Mouse (Mus musculus): ENCODE data around the gene Lpin3. TPM values are rescaled to one million over a fixed set of nuclear protein-coding genes. Genes with fewer than 3 reads are reported as not detected.

Gene Lpin3
- polyA plus RNA-seq, 1 experiment from 2014 or later = 2.1 TPM

GRCm38 (mm10) chr2:160869446-160869845, 11.0 kb upstream of the Lpin3 start:
- H3K9me3 ChIP-seq = no peaks in the 10 kb centered on the region
- no peak overlapping the region for H3K9ac ChIP-seq
- no peak overlapping the region for H3K4me3 ChIP-seq
- H3K36me3 ChIP-seq = no peaks in the 10 kb centered on the region
- no peak overlapping the region for H3K4me2 ChIP-seq
- H3K4me1 ChIP-seq = peaks cover 4% of the 10 kb centered on the region; the same call in 1 of the 2 replicates
- H3K27me3 ChIP-seq = no peaks in the 10 kb centered on the region
- 62% methylated on average over 3 of the region's 3 CpGs for WGBS
- no peak overlapping the region for H3K27ac ChIP-seq
- no peak for ATAC-seq (ENCODE audit: insufficient number of reproducible peaks, insufficient read depth, low FRiP score, low TSS enrichment, low read depth)

GRCm38 (mm10) chr2:160871310-160871709, 9.2 kb upstream of the Lpin3 start:
- H3K9me3 ChIP-seq = 0 out of 2 replicates have a peak, but pooled peaks cover 4% of the 10 kb centered on the region
- peak overlapping the region; percentile 7; the same call in 1 of the 2 replicates for H3K4me2 ChIP-seq
- no peaks in the 10 kb centered on the region for H3K36me3 ChIP-seq
- H3K4me3 ChIP-seq = no peak overlapping the region
- H3K27me3 ChIP-seq = no peaks in the 10 kb centered on the region
- 70% methylated on average over 3 of the region's 3 CpGs for WGBS
- H3K9ac ChIP-seq = no peak overlapping the region
- no peak overlapping the region for H3K27ac ChIP-seq
- no peak for ATAC-seq (ENCODE audit: insufficient number of reproducible peaks, insufficient read depth, low FRiP score, low TSS enrichment, low read depth)
- peaks cover 4% of the 10 kb centered on the region; the same call in 1 of the 2 replicates for H3K4me1 ChIP-seq

- peak overlapping the region; percentile 97 for H3K9ac ChIP-seq
- H3K27me3 ChIP-seq = no peaks in the 10 kb centered on the region
- H3K36me3 ChIP-seq = no peaks in the 10 kb centered on the region
- H3K27ac ChIP-seq = peak overlapping the region; percentile 97
- peak overlapping the region; percentile 83 for H3K4me3 ChIP-seq
- peak; percentile 77 for ATAC-seq (ENCODE audit: insufficient number of reproducible peaks, insufficient read depth, low FRiP score, low TSS enrichment, low read depth)
- H3K4me1 ChIP-seq = peaks cover 4% of the 10 kb centered on the region; the same call in 1 of the 2 replicates
- WGBS = under 1% methylated on average over 33 of the region's 47 CpGs
- 0 out of 2 replicates have a peak, but pooled peaks cover 4% of the 10 kb centered on the region for H3K9me3 ChIP-seq
- peak overlapping the region; percentile 79 for H3K4me2 ChIP-seq
Measured at GRCm38 (mm10) chr2:160872395-160872794, 8.1 kb upstream of the Lpin3 start.

GRCm38 (mm10) chr2:160872890-160873382, 7.5 kb upstream of the Lpin3 start, which contains the start of gene Zhx3:
TSS of gene Zhx3 (minus strand) at chr2:160872998.
- H3K4me3 ChIP-seq = peak within 1 kb of the TSS; percentile 83
- H3K9ac ChIP-seq = peak within 1 kb of the TSS; percentile 97
- H3K4me2 ChIP-seq = peak within 1 kb of the TSS; percentile 79
- no peaks in the 10 kb centered on the region for H3K36me3 ChIP-seq
- peaks cover 4% of the 10 kb centered on the region; the same call in 1 of the 2 replicates for H3K4me1 ChIP-seq
- H3K9me3 ChIP-seq = 0 out of 2 replicates have a peak, but pooled peaks cover 4% of the 10 kb centered on the region
- H3K27ac ChIP-seq = peak within 1 kb of the TSS; percentile 97
- peak; percentile 94 for ATAC-seq (ENCODE audit: insufficient number of reproducible peaks, insufficient read depth, low FRiP score, low TSS enrichment, low read depth)
- no peaks in the 10 kb centered on the region for H3K27me3 ChIP-seq
- WGBS = under 1% methylated on average over 43 of the region's 48 CpGs

GRCm38 (mm10) chr2:160874231-160874877, 6.1 kb upstream of the Lpin3 start:
- ATAC-seq (ENCODE audit: insufficient number of reproducible peaks, insufficient read depth, low FRiP score, low TSS enrichment, low read depth) = no peak
- no peak overlapping the region for H3K4me3 ChIP-seq
- no peak overlapping the region for H3K9ac ChIP-seq

GRCm38 (mm10) chr2:160876115-160876514, 4.4 kb upstream of the Lpin3 start:
- 0 out of 2 replicates have a peak, but pooled peaks cover 4% of the 10 kb centered on the region for H3K9me3 ChIP-seq
- H3K9ac ChIP-seq = no peak overlapping the region
- H3K4me1 ChIP-seq = peaks cover 4% of the 10 kb centered on the region; the same call in 1 of the 2 replicates
- no peaks in the 10 kb centered on the region for H3K27me3 ChIP-seq
- no peak overlapping the region for H3K4me2 ChIP-seq
- no peak for ATAC-seq (ENCODE audit: insufficient number of reproducible peaks, insufficient read depth, low FRiP score, low TSS enrichment, low read depth)
- H3K36me3 ChIP-seq = no peaks in the 10 kb centered on the region
- no peak overlapping the region for H3K27ac ChIP-seq
- WGBS = 83% methylated on average over 4 of the region's 4 CpGs
- H3K4me3 ChIP-seq = no peak overlapping the region

More at GRCm38 (mm10) chr2:160874231-160874877, 6.1 kb upstream of the Lpin3 start:
- Histone ChIP-seq H3K9me3 (0 out of 2 replicates have a peak, but pooled peaks cover 4% of the 10 kb centered on the region), H3K36me3 (no peaks in the 10 kb centered on the region), H3K27ac (no peak overlapping the region), H3K4me1 (peaks cover 4% of the 10 kb centered on the region; the same call in 1 of the 2 replicates), H3K4me2 (no peak overlapping the region), H3K27me3 (no peaks in the 10 kb centered on the region)
- WGBS = 75% methylated on average over 5 of the region's 5 CpGs

GRCm38 (mm10) chr2:160881462-160882101, 1.1 kb downstream of the Lpin3 start:
- Histone ChIP-seq H3K36me3 (no peaks in the 10 kb centered on the region), H3K9ac (no peak overlapping the region), H3K4me1 (no peaks in the 10 kb centered on the region), H3K9me3 (no peaks in the 10 kb centered on the region), H3K27me3 (no peaks in the 10 kb centered on the region), H3K4me3 (no peak overlapping the region), H3K27ac (no peak overlapping the region), H3K4me2 (no peak overlapping the region)
- no peak for ATAC-seq (ENCODE audit: insufficient number of reproducible peaks, insufficient read depth, low FRiP score, low TSS enrichment, low read depth)
- WGBS = 46% methylated on average over 6 of the region's 6 CpGs

- Histone ChIP-seq H3K27ac (no peak overlapping the region), H3K4me3 (no peak overlapping the region), H3K36me3 (no peaks in the 10 kb centered on the region), H3K9me3 (no peaks in the 10 kb centered on the region), H3K27me3 (no peaks in the 10 kb centered on the region), H3K4me1 (0 out of 2 replicates have a peak, but pooled peaks cover under 1% of the 10 kb centered on the region), H3K9ac (no peak overlapping the region), H3K4me2 (no peak overlapping the region)
- WGBS = 76% methylated on average over 5 of the region's 5 CpGs
- ATAC-seq (ENCODE audit: insufficient number of reproducible peaks, insufficient read depth, low FRiP score, low TSS enrichment, low read depth) = no peak
Measured at GRCm38 (mm10) chr2:160882436-160882835, 2.0 kb downstream of the Lpin3 start.

- WGBS = 77% methylated on average over 4 of the region's 4 CpGs
- Histone ChIP-seq H3K4me1 (peaks cover 12% of the 10 kb centered on the region), H3K9ac (no peak overlapping the region), H3K4me3 (no peak overlapping the region), H3K9me3 (no peaks in the 10 kb centered on the region), H3K4me2 (no peak overlapping the region), H3K27me3 (peaks cover 5% of the 10 kb centered on the region; the same call in 1 of the 2 replicates), H3K27ac (no peak overlapping the region), H3K36me3 (no peaks in the 10 kb centered on the region)
- ATAC-seq (ENCODE audit: insufficient number of reproducible peaks, insufficient read depth, low FRiP score, low TSS enrichment, low read depth) = no peak
Measured at GRCm38 (mm10) chr2:160883912-160884311, 3.4 kb downstream of the Lpin3 start.

GRCm38 (mm10) chr2:160884830-160885229, 4.4 kb downstream of the Lpin3 start:
- H3K4me2 ChIP-seq = no peak overlapping the region
- ATAC-seq (ENCODE audit: insufficient number of reproducible peaks, insufficient read depth, low FRiP score, low TSS enrichment, low read depth) = no peak
- 33% methylated on average over 2 of the region's 2 CpGs for WGBS

GRCm38 (mm10) chr2:160886221-160886620, 5.8 kb downstream of the Lpin3 start:
- no peak for ATAC-seq (ENCODE audit: insufficient number of reproducible peaks, insufficient read depth, low FRiP score, low TSS enrichment, low read depth)
- Histone ChIP-seq H3K4me2 (no peak overlapping the region), H3K9me3 (no peaks in the 10 kb centered on the region), H3K9ac (no peak overlapping the region), H3K27me3 (peaks cover 5% of the 10 kb centered on the region; the same call in 1 of the 2 replicates), H3K4me1 (peaks cover 12% of the 10 kb centered on the region), H3K4me3 (no peak overlapping the region), H3K27ac (no peak overlapping the region), H3K36me3 (no peaks in the 10 kb centered on the region)
- WGBS = 76% methylated on average over 3 of the region's 3 CpGs

More at GRCm38 (mm10) chr2:160884830-160885229, 4.4 kb downstream of the Lpin3 start:
- Histone ChIP-seq H3K4me1 (peaks cover 12% of the 10 kb centered on the region), H3K4me3 (no peak overlapping the region), H3K9me3 (no peaks in the 10 kb centered on the region), H3K36me3 (no peaks in the 10 kb centered on the region), H3K9ac (no peak overlapping the region), H3K27me3 (peaks cover 5% of the 10 kb centered on the region; the same call in 1 of the 2 replicates), H3K27ac (no peak overlapping the region)
